Mouse (Mus musculus) heart, embryonic 11.5 days (tissue): ENCODE data around the gene Calm3. TPM values are rescaled to one million over a fixed set of nuclear protein-coding genes. Genes with fewer than 3 reads are reported as not detected.

Experiments
- ATAC-seq: fragments of 200-750 bp; cut with Nextera tagmentation; replicated peaks from 2 replicates; pipeline ENCODE4 v1.8.0; 2017; ENCODE audit warnings: moderate library complexity; ENCODE audit not compliant: insufficient number of reproducible peaks, low FRiP score, low TSS enrichment
- H3K27ac ChIP-seq: fragments of 300-500 bp; sonication (generic); 2 replicates; pipeline ENCODE4 v1.5.1; 2014; ENCODE audit warnings: mild to moderate bottlenecking, low read depth, low read length
- H3K27me3 ChIP-seq: fragments of 300-500 bp; sonication (generic); 2 replicates; pipeline ENCODE4 v1.6.1; 2014; ENCODE audit warnings: mild to moderate bottlenecking, low read length, mixed read lengths; ENCODE audit not compliant: control insufficient read depth, insufficient read depth
- H3K36me3 ChIP-seq: fragments of 300-500 bp; sonication (generic); 2 replicates; pipeline ENCODE4 v1.6.1; 2014; ENCODE audit warnings: mild to moderate bottlenecking, low read length, moderate library complexity, mixed read lengths; ENCODE audit not compliant: control insufficient read depth, insufficient read depth
- H3K4me1 ChIP-seq: fragments of 300-500 bp; sonication (generic); 2 replicates; pipeline ENCODE4 v1.6.1; 2014; ENCODE audit warnings: low read length; ENCODE audit not compliant: control insufficient read depth, insufficient read depth
- H3K4me2 ChIP-seq: fragments of 300-500 bp; sonication (generic); 2 replicates; pipeline ENCODE4 v1.6.1; 2014; ENCODE audit warnings: mild to moderate bottlenecking, moderate library complexity
- H3K4me3 ChIP-seq: fragments of 300-500 bp; sonication (generic); 2 replicates; pipeline ENCODE4 v1.5.1; 2014; ENCODE audit warnings: low read depth, low read length
- H3K9ac ChIP-seq: fragments of 300-500 bp; sonication (generic); 2 replicates; pipeline ENCODE4 v1.6.1; 2014; ENCODE audit warnings: mild to moderate bottlenecking, low read depth, low read length, moderate library complexity
- H3K9me3 ChIP-seq: fragments of 300-500 bp; sonication (generic); replicated peaks from 2 replicates; pipeline ENCODE4 v1.6.1; 2016; ENCODE audit warnings: low read length; ENCODE audit not compliant: control insufficient read depth
- WGBS: fragments of 180-500 bp; shearing (Covaris S2); extraction: QIAGEN DNeasy Blood & Tissue Kit; methylation state at CpG from one replicate; pipeline ENCODE4 v1.1.7; 2014; ENCODE audit not compliant: insufficient replicate concordance; 5-methylcytosine and 5-hydroxymethylcytosine counted together
- polyA plus RNA-seq: library from polyadenylated mRNA; unstranded; fragments of >200 nt; fragmentation: Nextera tagmentation; extraction: Ambion mirVana; gene quantifications from 2 replicates; pipeline ENCODE4 v1.2.1, GENCODE M21; 2014

Gene Calm3
- polyA plus RNA-seq, 1 experiment from 2014 or later: 156 TPM

- Histone ChIP-seq H3K4me3 (no peak overlapping the region), H3K9me3 (peaks cover 9% of the 10 kb centered on the region), H3K27ac (peak overlapping the region; percentile 98), H3K36me3 (peaks cover 32% of the 10 kb centered on the region), H3K9ac (peak overlapping the region; percentile 67; the same call in 1 of the 2 replicates), H3K4me1 (peaks cover 34% of the 10 kb centered on the region), H3K4me2 (peak overlapping the region; percentile 38), H3K27me3 (peaks cover 11% of the 10 kb centered on the region)
- ATAC-seq: no peak
- WGBS: 23% methylated on average over 5 of the region's 5 CpGs
These were observed 43.3 kb downstream of the Calm3 start for GRCm38 (mm10) chr7:16880615-16881014.

DNA sequence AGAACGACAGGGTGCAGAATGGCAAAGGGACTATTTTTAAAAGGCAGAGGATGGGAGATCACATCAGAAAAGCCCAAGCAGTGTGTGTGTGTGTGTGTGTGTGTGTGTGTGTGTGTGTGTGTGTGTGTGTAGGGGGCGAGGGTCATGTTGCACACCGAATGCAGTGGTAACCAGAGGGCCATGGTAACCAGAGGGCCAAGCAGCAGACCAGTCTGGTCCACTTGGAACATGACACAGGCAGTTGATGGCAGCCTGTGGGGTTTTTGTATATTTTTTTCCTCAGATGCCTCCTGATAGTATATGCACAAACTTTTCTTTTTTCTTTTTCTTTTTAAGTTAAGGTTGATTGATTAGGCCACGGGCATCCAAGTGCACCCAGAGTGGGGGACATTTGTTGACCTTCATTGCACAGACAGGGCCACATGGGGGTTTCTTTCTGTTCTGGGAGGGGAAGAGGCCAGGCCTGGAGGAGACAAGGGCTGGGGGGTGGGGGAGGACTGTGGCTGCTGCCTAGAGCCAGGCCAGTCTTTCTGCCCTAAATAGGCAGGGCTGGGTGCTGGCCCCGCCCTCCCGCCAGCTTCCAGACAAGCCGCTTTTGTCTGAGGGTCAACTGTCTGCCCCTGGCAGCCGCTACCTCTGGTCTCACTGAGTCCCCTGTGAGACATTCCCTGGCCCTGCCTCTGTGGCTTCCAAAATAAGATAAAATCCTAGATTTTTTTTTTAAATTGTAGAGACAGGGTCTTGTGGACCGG lies 43.9 kb downstream of the Calm3 start:
- 16% methylated on average over 9 of the region's 9 CpGs for WGBS
- Histone ChIP-seq H3K4me2 (peak overlapping the region; percentile 38), H3K27ac (peak overlapping the region; percentile 98), H3K9ac (peak overlapping the region; percentile 67; the same call in 1 of the 2 replicates), H3K4me1 (peaks cover 34% of the 10 kb centered on the region), H3K27me3 (peaks cover 6% of the 10 kb centered on the region), H3K9me3 (peaks cover 5% of the 10 kb centered on the region; the same call in 1 of the 2 replicates), H3K36me3 (peaks cover 26% of the 10 kb centered on the region), H3K4me3 (peak overlapping the region; percentile 5; the same call in 1 of the 2 replicates)
- peak; percentile 43; the same call in 1 of the 2 replicates for ATAC-seq

GRCm38 (mm10) chr7:16877717-16878116 lies 46.2 kb downstream of the Calm3 start:
- Histone ChIP-seq H3K27ac (no peak overlapping the region), H3K4me2 (no peak overlapping the region; the same call in 1 of the 2 replicates)
- ATAC-seq: no peak

DNA sequence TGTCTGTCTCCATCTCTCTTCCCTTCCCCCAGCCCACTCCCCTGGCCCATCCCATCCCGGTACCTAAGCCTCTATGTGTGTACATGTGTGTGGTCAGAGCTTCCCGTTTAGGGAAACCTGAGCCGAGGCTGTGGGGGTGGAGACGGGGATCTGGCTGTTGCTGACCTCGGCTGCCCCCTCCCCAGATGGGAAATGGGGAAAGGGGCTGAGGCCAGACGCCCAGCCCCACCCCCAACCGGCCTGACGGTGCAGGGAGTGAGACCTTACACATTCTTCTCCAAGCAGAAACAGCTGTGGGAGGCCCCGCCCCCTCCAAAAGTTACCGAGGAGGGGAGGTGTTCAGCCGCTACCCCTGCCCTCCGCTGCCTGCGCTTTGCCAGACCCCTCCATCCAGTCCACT lies 47.3 kb downstream of the Calm3 start:
- 0 out of 2 replicates have a peak, but pooled peaks have one; percentile 1 for ATAC-seq
- Histone ChIP-seq H3K9me3 (no peaks in the 10 kb centered on the region), H3K4me2 (peak overlapping the region; percentile 66), H3K4me3 (peak overlapping the region; percentile 82), H3K27me3 (no peaks in the 10 kb centered on the region), H3K4me1 (peaks cover 26% of the 10 kb centered on the region), H3K9ac (peak overlapping the region; percentile 90), H3K36me3 (peaks cover 6% of the 10 kb centered on the region), H3K27ac (peak overlapping the region; percentile 86)
- 2% methylated on average over 13 of the region's 13 CpGs for WGBS

More at GRCm38 (mm10) chr7:16877717-16878116, 46.2 kb downstream of the Calm3 start:
- Histone ChIP-seq H3K4me1 (peaks cover 32% of the 10 kb centered on the region), H3K4me3 (no peak overlapping the region), H3K9ac (no peak overlapping the region), H3K36me3 (peaks cover 12% of the 10 kb centered on the region), H3K9me3 (0 out of 2 replicates have a peak, but pooled peaks cover 4% of the 10 kb centered on the region), H3K27me3 (no peaks in the 10 kb centered on the region)
- 72% methylated on average over 3 of the region's 3 CpGs for WGBS

DNA sequence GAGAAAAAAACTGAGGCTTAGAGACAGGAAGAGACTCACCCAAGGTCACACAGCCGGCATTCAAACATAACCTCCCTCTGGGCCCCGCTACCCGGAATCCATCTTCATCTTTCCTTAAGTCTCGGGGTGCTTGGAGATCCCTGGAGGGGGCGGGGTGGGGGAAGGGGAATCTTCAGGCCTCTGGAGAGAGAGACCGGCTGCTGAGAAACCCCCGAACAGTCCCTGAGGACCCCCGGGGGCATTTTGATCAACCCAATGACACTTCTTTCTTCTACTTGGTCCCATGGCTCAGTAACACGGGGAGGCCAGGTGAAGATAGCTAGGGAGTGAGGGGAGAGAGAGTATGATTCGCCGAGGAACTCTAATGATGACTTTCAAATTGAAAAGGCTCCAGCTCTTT lies 47.9 kb downstream of the Calm3 start:
- ATAC-seq: no peak
- H3K4me3 ChIP-seq: peak overlapping the region; percentile 82
- H3K4me2 ChIP-seq: peak overlapping the region; percentile 66
- H3K27ac ChIP-seq: peak overlapping the region; percentile 86
- peak overlapping the region; percentile 90 for H3K9ac ChIP-seq
- H3K4me1 ChIP-seq: peaks cover 23% of the 10 kb centered on the region
- 3% methylated on average over 11 of the region's 11 CpGs for WGBS
- no peaks in the 10 kb centered on the region for H3K9me3 ChIP-seq
- peaks cover under 1% of the 10 kb centered on the region for H3K36me3 ChIP-seq
- no peaks in the 10 kb centered on the region for H3K27me3 ChIP-seq

DNA sequence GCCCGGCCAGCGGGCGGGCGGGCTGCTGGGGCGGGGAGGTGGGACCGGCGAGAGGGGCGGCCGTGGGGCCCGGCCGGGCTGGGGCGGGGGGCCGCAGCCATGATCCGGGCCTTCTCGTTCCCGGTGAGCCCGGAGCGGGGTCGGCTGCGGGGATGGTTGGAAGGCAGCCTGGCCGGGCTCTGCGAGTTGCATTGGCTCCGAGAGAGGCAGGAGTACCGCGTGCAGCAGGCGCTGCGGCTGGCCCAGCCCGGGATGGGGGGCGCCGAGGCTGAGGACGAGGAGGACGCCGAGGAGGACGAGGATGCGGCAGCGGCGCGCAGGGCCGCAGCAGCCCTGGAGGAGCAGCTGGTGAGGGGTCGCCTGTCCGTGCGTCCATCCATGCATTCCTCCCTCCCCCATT lies 48.6 kb downstream of the Calm3 start:
- Histone ChIP-seq H3K9me3 (no peaks in the 10 kb centered on the region), H3K27ac (peak overlapping the region; percentile 86), H3K4me2 (peak overlapping the region; percentile 66), H3K36me3 (peaks cover under 1% of the 10 kb centered on the region; the same call in 1 of the 2 replicates), H3K27me3 (no peaks in the 10 kb centered on the region), H3K4me3 (peak overlapping the region; percentile 82), H3K4me1 (peaks cover 16% of the 10 kb centered on the region), H3K9ac (peak overlapping the region; percentile 90)
- WGBS: under 1% methylated on average over 33 of the region's 42 CpGs
- ATAC-seq: no peak

GRCm38 (mm10) chr7:16875310-16875325 lies 48.8 kb downstream of the Calm3 start, which contains the start of gene Dact3:
Gene Dact3, plus strand, starts transcription at chr7:16875317.
- Histone ChIP-seq H3K9ac (peak within 1 kb of the TSS; percentile 90), H3K27ac (peak within 1 kb of the TSS; percentile 89), H3K27me3 (no peaks in the 10 kb centered on the region), H3K4me2 (peak within 1 kb of the TSS; percentile 66), H3K36me3 (peaks cover 2% of the 10 kb centered on the region; the same call in 1 of the 2 replicates), H3K4me1 (peaks cover 14% of the 10 kb centered on the region), H3K4me3 (peak within 1 kb of the TSS; percentile 82), H3K9me3 (no peaks in the 10 kb centered on the region)
- no peak for ATAC-seq
- 0% methylated on average over 1 of the region's 1 CpGs for WGBS

- Histone ChIP-seq H3K4me1 (peaks cover 11% of the 10 kb centered on the region), H3K4me3 (peak overlapping the region; percentile 82), H3K4me2 (peak overlapping the region; percentile 66), H3K36me3 (peaks cover 4% of the 10 kb centered on the region; the same call in 1 of the 2 replicates), H3K9me3 (no peaks in the 10 kb centered on the region), H3K27ac (peak overlapping the region; percentile 89), H3K9ac (peak overlapping the region; percentile 23; the same call in 1 of the 2 replicates), H3K27me3 (no peaks in the 10 kb centered on the region)
- under 1% methylated on average over 32 of the region's 33 CpGs for WGBS
- peak; percentile 96 for ATAC-seq
These were observed 49.1 kb downstream of the Calm3 start for GRCm38 (mm10) chr7:16874756-16875309.
